Mouse (Mus musculus) MEL (cell line): ENCODE data around the gene Itgb3. TPM values are rescaled to one million over a fixed set of nuclear protein-coding genes. Genes with fewer than 3 reads are reported as not detected.

Experiments used
- DNase-seq: peaks from one replicate; pipeline ENCODE4 v3.0.0; 2011; ENCODE audit warnings: low read depth, low spot score
- H3K27ac ChIP-seq: 2 replicates; pipeline ENCODE4 v1.5.1; 2012; ENCODE audit warnings: low read depth, mild to moderate bottlenecking, control low read depth, low read length, moderate library complexity; ENCODE audit not compliant: control insufficient read depth
- H3K27me3 ChIP-seq, 2 experiments: fragments of 150-350 bp in 1 of 2; sonication (generic) in 1 of 2; 2 replicates each; pipeline ENCODE4 v1.6.1; 2012; ENCODE audit warnings: low read length in 2 of 2, mild to moderate bottlenecking in 2 of 2, improper control_type of control experiment in 1 of 2, moderate library complexity in 1 of 2; ENCODE audit not compliant: insufficient read depth in 2 of 2, control insufficient read depth in 1 of 2
- H3K36me3 ChIP-seq, 2 experiments: 2 replicates each; pipeline ENCODE4 v1.6.1; 2012 to 2014; ENCODE audit warnings: low read length in 2 of 2, improper control_type of control experiment in 1 of 2, inconsistent platforms in 1 of 2, mild to moderate bottlenecking in 1 of 2; ENCODE audit not compliant: insufficient read depth in 2 of 2, control insufficient read depth in 1 of 2
- H3K4me1 ChIP-seq, 2 experiments: fragments of 150-350 bp in 1 of 2; sonication (generic) in 1 of 2; 2 replicates each; pipeline ENCODE4 v1.6.1; 2012; ENCODE audit warnings: low read length in 2 of 2, improper control_type of control experiment in 1 of 2, mild to moderate bottlenecking in 1 of 2; ENCODE audit not compliant: insufficient read depth in 2 of 2, control insufficient read depth in 1 of 2
- H3K4me3 ChIP-seq, 2 experiments: fragments of 150-350 bp in 1 of 2; sonication (generic) in 1 of 2; 2 replicates each; pipeline ENCODE4 v1.5.1; 2012; ENCODE audit warnings: low read depth in 2 of 2, low read length in 2 of 2, mild to moderate bottlenecking in 2 of 2, moderate library complexity in 2 of 2, control low read depth in 1 of 2, improper control_type of control experiment in 1 of 2; ENCODE audit not compliant: control insufficient read depth in 1 of 2, insufficient read depth in 1 of 2
- H3K79me2 ChIP-seq: 2 replicates; pipeline ENCODE4 v1.6.1; 2012; ENCODE audit warnings: mild to moderate bottlenecking, low read length, moderate library complexity; ENCODE audit not compliant: control insufficient read depth, poor library complexity, insufficient read depth
- H3K9ac ChIP-seq: 2 replicates; pipeline ENCODE4 v1.6.1; 2012; ENCODE audit warnings: low read depth, mild to moderate bottlenecking, control low read depth, low read length, moderate library complexity; ENCODE audit not compliant: control insufficient read depth, poor library complexity, severe bottlenecking
- H3K9me3 ChIP-seq: fragments of 150-350 bp; sonication (generic); replicated peaks from 2 replicates; pipeline ENCODE4 v1.6.1; 2012; ENCODE audit warnings: mild to moderate bottlenecking, low read length, improper control_type of control experiment, moderate library complexity; ENCODE audit not compliant: insufficient read depth
- BHLHE40 ChIP-seq: IDR thresholded peaks from 2 replicates; pipeline ENCODE4 v1.6.1; 2012; ENCODE audit warnings: low read depth, mild to moderate bottlenecking, inconsistent platforms, low read length, improper control_type of control experiment, borderline replicate concordance
- CHD1 ChIP-seq: IDR thresholded peaks from 2 replicates; pipeline ENCODE4 v1.6.1; 2012; ENCODE audit warnings: low read depth, mild to moderate bottlenecking, inconsistent platforms, low read length, improper control_type of control experiment
- CHD2 ChIP-seq: IDR thresholded peaks from 2 replicates; pipeline ENCODE4 v1.6.1; 2011; ENCODE audit warnings: low read length, improper control_type of control experiment
- CTCF ChIP-seq, 3 experiments: IDR thresholded peaks in 2 of 3; conservative IDR thresholded peaks in 1 of 3; 2 replicates each; pipeline ENCODE4 v1.5.1; 2011 to 2012; ENCODE audit warnings: low read length in 3 of 3, low read depth in 2 of 3, mild to moderate bottlenecking in 2 of 3, improper control_type of control experiment in 1 of 3, inconsistent platforms in 1 of 3, mixed read lengths in 1 of 3, moderate library complexity in 1 of 3; ENCODE audit not compliant: control insufficient read depth in 1 of 3, insufficient read depth in 1 of 3, poor library complexity in 1 of 3, severe bottlenecking in 1 of 3
- E2F4 ChIP-seq: IDR thresholded peaks from 2 replicates; pipeline ENCODE4 v1.6.1; 2011; ENCODE audit warnings: low read depth, low read length, improper control_type of control experiment, borderline replicate concordance
- ELF1 ChIP-seq: IDR thresholded peaks from 2 replicates; pipeline ENCODE4 v1.6.1; 2014; ENCODE audit warnings: low read depth, mild to moderate bottlenecking, inconsistent platforms, low read length, improper control_type of control experiment, moderate library complexity
- EP300 ChIP-seq, 2 experiments: IDR thresholded peaks; 2 replicates each; pipeline ENCODE4 v1.6.1; 2011; ENCODE audit warnings: improper control_type of control experiment in 2 of 2, low read length in 2 of 2, low read depth in 1 of 2, mild to moderate bottlenecking in 1 of 2
- GABPA ChIP-seq: IDR thresholded peaks from 2 replicates; pipeline ENCODE4 v1.6.1; 2012; ENCODE audit warnings: low read depth, mild to moderate bottlenecking, inconsistent platforms, low read length, improper control_type of control experiment, moderate library complexity
- GATA1 ChIP-seq: IDR thresholded peaks from 2 replicates; pipeline ENCODE4 v1.6.1; 2011; ENCODE audit warnings: low read depth, low read length, improper control_type of control experiment
- JUND ChIP-seq: IDR thresholded peaks from 2 replicates; pipeline ENCODE4 v1.6.1; 2011; ENCODE audit warnings: low read depth, mild to moderate bottlenecking, improper control_type of control experiment, low read length
- KAT2A ChIP-seq: conservative IDR thresholded peaks from 2 replicates; pipeline ENCODE4 v1.6.1; 2012; ENCODE audit warnings: low read depth, low read length, improper control_type of control experiment, inconsistent platforms
- MEF2A ChIP-seq: IDR thresholded peaks from 2 replicates; pipeline ENCODE4 v1.6.1; 2014; ENCODE audit warnings: low read depth, mild to moderate bottlenecking, inconsistent platforms, low read length, improper control_type of control experiment; ENCODE audit not compliant: poor library complexity, insufficient replicate concordance, severe bottlenecking; ENCODE audit errors: extremely low read depth
- MYB ChIP-seq: IDR thresholded peaks from 2 replicates; pipeline ENCODE4 v1.6.1; 2011; ENCODE audit warnings: mild to moderate bottlenecking, low read depth, low read length, improper control_type of control experiment
- MYC ChIP-seq: IDR thresholded peaks from 2 replicates; pipeline ENCODE4 v1.6.1; 2011; ENCODE audit warnings: low read depth, mild to moderate bottlenecking, low read length, improper control_type of control experiment, moderate library complexity
- NELFE ChIP-seq: IDR thresholded peaks from 2 replicates; pipeline ENCODE4 v1.6.1; 2011; ENCODE audit warnings: low read depth, low read length, improper control_type of control experiment
- POLR2A ChIP-seq, 2 experiments: IDR thresholded peaks; 2 replicates each; pipeline ENCODE4 v1.6.1; 2011 to 2012; ENCODE audit warnings: low read length in 2 of 2, mild to moderate bottlenecking in 2 of 2, control low read depth in 1 of 2, improper control_type of control experiment in 1 of 2, low read depth in 1 of 2, moderate library complexity in 1 of 2; ENCODE audit not compliant: control insufficient read depth in 1 of 2, insufficient read depth in 1 of 2, poor library complexity in 1 of 2
- POLR2AphosphoS5 ChIP-seq: IDR thresholded peaks from 2 replicates; pipeline ENCODE4 v1.6.1; 2012; ENCODE audit warnings: low read depth, borderline replicate concordance, mild to moderate bottlenecking, inconsistent platforms, low read length, moderate library complexity, mixed read lengths
- RAD21 ChIP-seq: IDR thresholded peaks from 2 replicates; pipeline ENCODE4 v1.6.1; 2011; ENCODE audit warnings: mild to moderate bottlenecking, low read depth, low read length, improper control_type of control experiment
- TAL1 ChIP-seq: IDR thresholded peaks from 2 replicates; pipeline ENCODE4 v1.6.1; 2012; ENCODE audit warnings: mild to moderate bottlenecking, inconsistent platforms, low read length, moderate library complexity, mixed read lengths
- TCF12 ChIP-seq: IDR thresholded peaks from 2 replicates; pipeline ENCODE4 v1.6.1; 2014; ENCODE audit warnings: low read depth, mild to moderate bottlenecking, inconsistent platforms, low read length, improper control_type of control experiment, moderate library complexity
- USF1 ChIP-seq: IDR thresholded peaks from 2 replicates; pipeline ENCODE4 v1.6.1; 2014; ENCODE audit warnings: low read depth, mild to moderate bottlenecking, inconsistent platforms, low read length, improper control_type of control experiment, moderate library complexity
- ZC3H11A ChIP-seq: IDR thresholded peaks from 2 replicates; pipeline ENCODE4 v1.6.1; 2012; ENCODE audit warnings: low read depth, mild to moderate bottlenecking, inconsistent platforms, low read length, improper control_type of control experiment
- ZMIZ1 ChIP-seq: IDR thresholded peaks from 2 replicates; pipeline ENCODE4 v1.6.1; 2012; ENCODE audit warnings: low read depth, mild to moderate bottlenecking, inconsistent platforms, low read length, improper control_type of control experiment, moderate library complexity
- polyA plus RNA-seq, 2 experiments: library from polyadenylated mRNA; stranded (reverse) in 1 of 2; unstranded in 1 of 2; fragments of >175 nt in 1 of 2; fragments of >200 nt in 1 of 2; gene quantifications; 2 replicates each; pipeline versions ENCODE4 v1.2.1 to v1.2.4; 2012; ENCODE audit warnings: low replicate concordance in 2 of 2, low read depth in 1 of 2; ENCODE audit not compliant: insufficient read length in 2 of 2, insufficient read depth in 1 of 2, missing spikeins in 1 of 2
- total RNA-seq: library from RNA; depleted of rRNA; stranded (reverse); fragments of 300-350 nt; gene quantifications from 2 replicates; pipeline ENCODE4 v1.2.3, GENCODE M21; 2012; rRNA removed

Gene Itgb3
- total RNA-seq (0.08 and 0.13 TPM in 2 replicates), polyA plus RNA-seq (under 1 TPM in 1 of 2 experiments, not detected in 1; 0.32 TPM)

DNA sequence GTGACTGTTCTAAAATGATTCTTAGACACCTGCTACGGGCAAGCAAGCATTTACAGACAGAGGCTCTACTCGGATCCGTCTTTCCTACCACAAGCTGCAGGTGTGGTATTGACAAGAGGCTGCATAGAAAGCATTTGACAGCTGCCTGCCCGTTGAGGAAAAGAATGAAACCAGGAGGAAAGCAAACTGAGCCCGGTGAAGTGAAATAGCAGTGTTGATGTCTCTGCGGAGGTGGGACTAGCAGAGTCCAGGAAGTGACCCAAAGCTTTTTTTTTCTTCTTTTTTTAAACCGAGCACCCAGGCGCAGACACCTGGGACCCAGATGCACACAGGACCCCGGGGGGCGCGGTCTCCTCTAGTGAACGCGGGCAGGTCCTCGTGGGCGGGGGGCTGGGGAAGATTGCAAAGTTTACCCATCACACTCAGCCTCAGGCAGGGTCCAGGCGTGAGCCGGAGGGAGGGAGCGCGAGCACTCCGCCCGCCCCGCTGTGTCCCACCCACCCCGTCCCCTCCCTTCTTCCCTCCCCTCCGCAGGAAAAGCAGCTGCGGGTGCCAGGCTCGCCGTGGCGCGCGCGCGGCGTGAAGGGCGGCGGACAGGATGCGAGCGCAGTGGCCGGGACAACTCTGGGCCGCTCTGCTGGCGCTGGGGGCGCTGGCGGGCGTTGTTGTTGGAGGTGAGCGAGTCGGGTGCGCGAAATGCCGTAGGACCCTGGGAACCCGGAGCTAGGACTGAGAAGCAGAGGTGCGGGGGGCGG, at the start of gene Itgb3:
Gene Itgb3 (plus strand): TSS at position 510 of the 755 bp plus-strand sequence.
- TF ChIP-seq JUND = no peak
- TF ChIP-seq BHLHE40 = no peak
- TF ChIP-seq POLR2A (IDR thresholded peaks at IDR 0.05; ENCODE audit: control insufficient read depth in 1 of 2, insufficient read depth in 1 of 2, low read depth in 1 of 2, low read length in 2 of 2, poor library complexity in 1 of 2) = no peak
- TF ChIP-seq CHD1 = no peak
- TF ChIP-seq NELFE = no peak
- no peak for TF ChIP-seq ELF1
- TF ChIP-seq E2F4 = no peak
- TF ChIP-seq GATA1 = no peak
- no peak for TF ChIP-seq POLR2AphosphoS5
- TF ChIP-seq KAT2A = no peak
- no peak for TF ChIP-seq CHD2
- TF ChIP-seq CTCF (IDR thresholded peaks at IDR 0.05 in 2 of 3, conservative IDR thresholded peaks at IDR 0.05 in 1 of 3; ENCODE audit: control insufficient read depth in 1 of 3, insufficient read depth in 1 of 3, low read depth in 2 of 3, low read length in 3 of 3, poor library complexity in 1 of 3, severe bottlenecking in 1 of 3) = no peak
- TF ChIP-seq EP300 (IDR thresholded peaks at IDR 0.05; ENCODE audit: low read depth in 1 of 2, low read length in 2 of 2) = no peak
- TF ChIP-seq USF1 = no peak
- TF ChIP-seq MYB = no peak
- TF ChIP-seq MEF2A = no peak
- TF ChIP-seq GABPA = no peak
- Histone ChIP-seq H3K4me1 (peaks cover 13 to 35% of the 10 kb centered on the region in 2 experiments), H3K4me3 (no peak within 1 kb of the TSS), H3K79me2 (no peaks in the 10 kb centered on the region), H3K9ac (no peak within 1 kb of the TSS), H3K27me3 (no peaks in the 10 kb centered on the region; a peak in 1 of 4 replicates), H3K9me3 (no peaks in the 10 kb centered on the region), H3K27ac (peak within 1 kb of the TSS; percentile 57), H3K36me3 (peaks cover 0 to 31% of the 10 kb centered on the region in 2 experiments; a peak in 2 of 4 replicates)
- no peak for DNase-seq

DNA sequence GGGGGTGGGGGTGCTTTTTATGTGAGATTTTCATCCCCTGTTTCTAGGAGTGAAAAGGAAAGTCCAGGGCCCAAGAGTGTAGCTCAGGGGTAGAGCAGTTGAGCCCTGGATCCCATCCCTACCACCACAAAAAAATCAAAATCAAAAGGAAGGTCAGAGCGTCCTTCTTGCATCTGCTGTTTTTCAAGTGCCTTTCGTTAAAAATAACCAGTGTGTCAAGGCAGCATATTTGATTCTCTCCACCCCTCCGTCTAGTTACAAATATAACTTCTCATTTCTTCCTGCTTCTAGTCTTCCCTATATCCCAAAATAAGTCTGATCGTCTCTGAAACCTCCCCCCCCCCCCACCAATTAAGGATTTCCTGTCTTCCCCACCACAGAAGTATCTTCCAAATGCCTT, 49.7 kb upstream of the Itgb3 start:
- Histone ChIP-seq H3K4me1 (peaks cover 7 to 18% of the 10 kb centered on the region in 2 experiments), H3K9me3 (no peaks in the 10 kb centered on the region), H3K79me2 (no peaks in the 10 kb centered on the region), H3K27ac (no peak overlapping the region), H3K27me3 (peaks cover 6% of the 10 kb centered on the region in 2 experiments; a peak in 3 of 4 replicates), H3K36me3 (peaks cover 0 to 12% of the 10 kb centered on the region in 2 experiments; a peak in 2 of 4 replicates), H3K4me3 (no peak overlapping the region), H3K9ac (no peak overlapping the region)
- TF ChIP-seq MYC = no peak
- TF ChIP-seq ZMIZ1 = no peak
- no peak for TF ChIP-seq CHD2
- no peak for TF ChIP-seq MYB
- no peak for TF ChIP-seq CHD1
- no peak for TF ChIP-seq POLR2A (IDR thresholded peaks at IDR 0.05; ENCODE audit: control insufficient read depth in 1 of 2, insufficient read depth in 1 of 2, low read depth in 1 of 2, low read length in 2 of 2, poor library complexity in 1 of 2)
- no peak for TF ChIP-seq TAL1
- TF ChIP-seq POLR2AphosphoS5 = no peak
- no peak for TF ChIP-seq KAT2A
- no peak for TF ChIP-seq GATA1
- no peak for TF ChIP-seq USF1
- TF ChIP-seq RAD21 = no peak
- no peak for TF ChIP-seq ZC3H11A
- TF ChIP-seq E2F4 = no peak
- TF ChIP-seq TCF12 = no peak
- no peak for TF ChIP-seq NELFE
- no peak for TF ChIP-seq EP300 (IDR thresholded peaks at IDR 0.05; ENCODE audit: low read depth in 1 of 2, low read length in 2 of 2)
- no peak for DNase-seq
